Mouse (Mus musculus) lung, adult 2 months (tissue): Measurements from ENCODE around the gene Pgap2.

Experiments
- CTCF ChIP-seq: fragments of 200-500 bp; IDR thresholded peaks from 2 replicates; pipeline ENCODE4 v1.5.1; 2011; ENCODE audit warnings: mild to moderate bottlenecking, low read length, control low read depth; ENCODE audit not compliant: insufficient read depth
- POLR2A ChIP-seq: fragments of 200-500 bp; IDR thresholded peaks from 2 replicates; pipeline ENCODE4 v1.6.1; 2011; ENCODE audit warnings: low read depth, mild to moderate bottlenecking, control low read depth, low read length, borderline replicate concordance; ENCODE audit errors: extremely low read depth

GRCm38 (mm10) chr7:102211071-102211470 lies 1.1 kb downstream of the Pgap2 start:
- no peak for TF ChIP-seq CTCF
- no peak for TF ChIP-seq POLR2A
